Mouse (Mus musculus): ENCODE data around the gene Sv2a. TPM values are rescaled to one million over a fixed set of nuclear protein-coding genes. Genes with fewer than 3 reads are reported as not detected.
A peak's percentile ranks its signal among the peaks of the same experiment; 100 is the strongest.

Sv2a gene
- 1 to 10 TPM; 1.6 to 7.0 (median 4.2) TPM for total RNA-seq (2022)

DNA sequence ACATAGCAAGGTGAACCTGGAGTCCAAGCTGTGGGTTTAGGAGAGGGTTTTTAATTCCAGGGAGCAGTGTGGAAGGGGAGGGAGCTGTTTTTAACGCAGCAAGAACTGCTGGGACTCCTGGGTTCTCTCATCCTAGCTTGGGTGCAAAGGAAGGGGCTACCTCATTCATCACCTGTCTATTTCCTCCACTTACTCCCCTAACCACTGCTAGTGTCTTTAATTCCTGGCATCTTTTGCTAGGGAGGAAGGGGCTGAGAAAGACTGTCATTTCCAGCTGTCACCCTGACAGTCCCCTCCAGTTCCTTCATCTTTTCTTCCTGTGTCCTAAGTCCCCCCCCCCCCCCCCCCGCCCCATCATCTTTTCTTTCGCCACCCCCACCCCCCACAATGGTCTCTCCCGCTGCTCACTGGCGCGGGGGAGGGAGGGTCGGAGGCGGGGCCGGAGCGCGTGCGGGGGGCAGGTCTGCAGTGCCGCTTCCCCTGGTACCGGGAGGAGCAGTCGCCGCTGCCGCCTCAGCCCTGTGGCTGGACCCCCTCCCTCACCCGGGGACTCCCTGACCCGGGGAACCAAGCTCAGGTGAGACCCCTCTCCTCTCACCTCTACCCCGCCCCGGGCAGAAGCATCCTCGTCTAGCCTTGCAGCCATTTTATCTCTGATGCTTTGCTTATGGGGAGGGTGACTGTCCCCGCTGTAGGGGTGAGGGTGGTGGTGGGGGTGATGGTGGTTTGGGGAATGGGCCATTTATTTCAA, at the start of gene Sv2a:
Gene Sv2a (plus strand): TSS at position 425 of the 751 bp plus-strand sequence.
- no peak for DNase-seq (ENCODE audit: low spot score)

DNA sequence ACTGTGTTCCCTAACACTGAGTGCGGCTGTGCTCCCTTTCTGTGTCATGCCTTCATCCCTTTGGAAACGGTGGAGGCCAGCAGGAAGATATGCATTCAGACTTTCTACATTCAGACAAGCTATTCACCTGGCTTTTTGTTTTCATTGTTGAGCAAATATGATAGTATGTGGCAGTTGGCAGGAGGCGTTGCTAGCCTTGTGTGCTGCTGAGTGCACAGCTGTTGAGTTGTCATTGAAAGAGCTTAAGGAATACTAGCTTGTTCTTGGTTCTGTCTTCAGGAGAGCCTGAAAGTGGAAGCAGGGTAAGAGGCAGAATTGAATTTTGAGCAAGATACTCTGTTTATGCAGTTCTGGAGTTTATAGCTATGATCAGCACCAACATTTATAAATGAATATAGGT, 48.5 kb upstream of the Sv2a start:
- no peak for DNase-seq (ENCODE audit: low spot score)

DNA sequence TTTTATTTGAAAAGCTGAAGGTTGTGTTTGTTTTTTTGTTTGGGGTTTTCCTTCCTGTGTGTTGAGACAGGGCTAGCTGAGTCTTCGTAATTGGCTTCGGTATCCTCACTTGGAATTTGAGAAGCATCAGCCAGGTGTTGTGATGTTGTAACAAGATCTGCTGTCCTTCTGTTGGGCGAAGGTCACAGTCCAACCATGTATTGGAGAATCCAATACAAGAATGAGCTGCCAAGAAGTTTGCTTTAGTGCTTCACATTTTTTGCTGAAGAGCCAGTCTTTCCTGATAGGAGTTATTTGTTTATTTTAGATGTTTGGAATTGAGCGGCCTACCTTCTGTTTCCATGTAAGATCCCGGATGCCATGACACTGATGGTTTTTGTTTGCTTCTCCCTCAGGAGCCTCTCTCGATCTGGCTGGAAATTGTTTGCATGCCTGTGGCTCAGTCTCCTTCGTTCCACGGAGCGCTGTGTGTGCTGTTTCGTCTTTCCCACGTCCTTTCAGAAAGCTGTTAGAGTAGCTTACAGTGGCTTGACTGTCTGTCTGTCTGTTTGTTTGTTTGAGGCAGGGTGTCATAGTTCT, 47.5 kb upstream of the Sv2a start:
- no peak for DNase-seq (ENCODE audit: low spot score)

DNA sequence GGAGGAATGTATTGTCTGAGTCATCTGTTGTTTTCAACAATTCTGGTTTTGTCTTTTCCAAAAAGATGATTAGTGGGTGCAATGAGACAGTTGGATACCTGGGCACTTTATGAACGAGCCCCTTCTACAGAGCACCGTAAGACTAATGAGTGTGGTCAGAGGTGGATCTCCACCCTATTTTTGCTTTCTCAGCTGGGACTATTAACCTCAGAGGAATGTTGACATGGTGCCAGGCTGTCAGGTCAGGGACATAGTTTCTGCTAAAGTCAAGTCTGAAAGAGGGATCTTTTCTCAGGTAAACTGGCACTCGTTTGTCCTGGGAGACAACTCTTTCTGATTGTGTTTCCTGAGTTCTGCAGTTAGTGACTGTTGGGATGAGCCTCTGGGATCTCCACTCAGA, 45.9 kb upstream of the Sv2a start:
- DNase-seq (ENCODE audit: low spot score): no peak

DNA sequence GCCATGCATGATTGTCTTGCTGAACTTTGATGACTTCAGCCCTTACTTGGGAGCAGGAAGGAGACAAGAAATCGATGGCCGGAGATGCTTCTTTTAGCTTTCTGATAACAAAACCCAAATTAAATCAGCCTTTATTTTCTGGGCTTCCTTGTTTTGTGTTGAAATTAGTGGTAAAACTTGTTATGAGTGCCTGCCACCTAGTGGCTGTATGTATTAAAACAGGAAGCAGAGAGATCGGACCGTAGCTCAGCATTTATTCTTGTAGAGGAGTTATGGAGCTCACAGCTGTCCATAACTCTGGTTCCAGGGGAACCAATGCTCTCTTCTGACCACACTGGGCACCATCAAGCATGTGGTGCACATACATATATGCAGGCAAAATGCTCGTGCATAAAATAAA, 33.0 kb upstream of the Sv2a start:
- DNase-seq (ENCODE audit: low spot score): peak; percentile 73

DNA sequence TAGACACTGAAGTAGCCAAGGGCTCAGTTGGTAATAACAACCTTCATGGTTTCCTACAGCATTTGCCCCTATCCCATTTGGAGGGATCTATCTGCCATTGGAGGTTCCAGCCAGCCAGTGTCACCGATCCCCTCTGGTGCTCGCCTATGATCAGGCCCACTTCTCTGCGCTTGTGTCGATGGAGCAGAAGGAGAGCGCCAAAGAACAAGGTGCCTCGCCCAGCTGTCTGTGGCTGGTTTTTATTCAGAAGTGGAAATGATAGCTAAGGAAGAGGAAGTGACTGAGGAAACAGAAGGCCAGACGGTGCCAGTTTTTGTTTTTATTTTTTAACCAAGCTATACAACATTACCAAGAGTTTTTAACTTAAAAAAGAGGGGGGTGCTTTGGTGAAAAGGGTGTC, 29.1 kb upstream of the Sv2a start:
- DNase-seq (ENCODE audit: low spot score): peak; percentile 10

DNA sequence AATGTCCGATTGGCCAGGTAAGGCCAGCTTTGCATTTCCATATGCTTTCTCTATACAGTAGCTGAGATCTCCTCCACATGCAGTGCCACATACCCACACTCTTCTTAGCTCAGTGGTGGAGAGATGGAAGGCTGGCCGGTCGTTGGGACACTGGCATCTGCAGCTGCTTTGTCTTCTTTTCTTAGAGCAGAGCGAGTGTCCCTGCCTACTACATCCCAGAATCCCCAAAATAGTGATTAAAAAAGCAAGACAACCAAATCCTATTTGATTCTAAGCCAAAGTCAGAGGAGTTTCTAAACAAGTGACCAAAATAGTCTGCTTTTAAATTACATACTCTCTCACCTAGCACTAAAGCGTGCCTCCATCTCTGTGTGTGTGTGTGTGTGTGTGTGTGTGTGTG, 28.3 kb upstream of the Sv2a start:
- DNase-seq (ENCODE audit: low spot score): no peak

DNA sequence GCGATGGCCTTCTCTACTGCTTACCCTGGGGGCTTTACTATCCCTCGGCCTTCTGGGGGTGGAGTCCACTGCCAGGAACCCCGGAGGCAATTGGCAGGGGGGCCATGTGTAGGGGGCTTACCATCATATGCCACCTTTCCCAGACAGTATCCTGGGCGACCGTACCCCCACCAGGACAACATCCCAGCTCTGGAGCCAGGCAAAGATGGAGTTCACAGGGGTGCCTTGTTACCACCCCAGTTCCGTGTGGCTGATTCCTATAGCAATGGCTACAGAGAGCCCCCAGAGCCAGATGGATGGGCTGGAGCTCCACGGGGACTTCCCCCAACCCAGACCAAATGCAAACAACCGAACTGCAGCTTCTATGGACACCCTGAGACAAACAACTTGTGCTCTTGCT, 25.4 kb upstream of the Sv2a start:
- no peak for DNase-seq (ENCODE audit: low spot score)

DNA sequence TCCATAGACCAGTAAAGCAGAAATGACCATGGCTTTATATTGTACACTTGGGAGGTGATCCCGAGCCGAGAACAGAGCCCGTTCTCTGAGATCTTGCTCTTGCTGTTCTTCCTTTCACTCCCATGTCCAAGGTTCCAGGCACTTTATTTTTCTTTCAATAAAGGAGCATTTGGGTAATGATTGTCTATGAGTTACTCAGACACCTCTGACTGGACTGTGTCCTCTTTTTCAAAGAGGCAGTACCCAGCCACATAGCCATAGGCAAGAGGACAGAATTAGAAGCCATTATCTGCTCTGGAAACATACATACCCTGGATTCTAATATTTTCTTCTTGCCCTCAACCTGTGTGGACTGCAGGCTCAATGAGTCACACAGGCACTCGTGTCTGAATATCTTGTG, 21.1 kb upstream of the Sv2a start:
- DNase-seq (ENCODE audit: low spot score): no peak

DNA sequence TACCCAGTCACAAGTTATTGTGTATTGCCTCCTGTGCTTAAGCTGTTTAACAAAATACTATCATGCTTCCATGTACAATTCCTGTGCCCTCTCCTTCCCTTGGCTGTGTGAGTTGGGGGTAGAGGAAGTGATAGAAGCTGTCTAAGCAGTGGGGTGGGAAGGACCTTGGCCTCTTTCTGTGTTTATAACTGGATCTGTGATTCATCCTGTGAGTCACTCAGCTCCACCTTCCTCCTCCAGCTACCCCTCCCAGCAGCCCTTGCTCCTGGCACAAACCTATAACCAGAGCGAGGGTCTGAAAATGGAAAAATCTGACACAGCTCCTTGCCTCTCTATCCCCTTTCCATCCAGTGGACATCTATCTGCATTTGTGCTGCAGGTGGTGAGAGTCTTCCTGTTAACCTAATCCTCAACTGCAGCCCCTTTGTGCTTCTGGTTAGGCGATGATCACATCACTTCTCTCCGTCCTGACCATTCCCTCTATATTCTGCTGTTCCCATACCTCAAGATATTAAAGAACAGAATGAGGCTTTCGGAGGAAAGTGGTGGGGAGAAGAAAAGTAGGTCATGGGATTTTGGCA, 20.6 kb upstream of the Sv2a start:
- peak; percentile 78 for DNase-seq (ENCODE audit: low spot score)

DNA sequence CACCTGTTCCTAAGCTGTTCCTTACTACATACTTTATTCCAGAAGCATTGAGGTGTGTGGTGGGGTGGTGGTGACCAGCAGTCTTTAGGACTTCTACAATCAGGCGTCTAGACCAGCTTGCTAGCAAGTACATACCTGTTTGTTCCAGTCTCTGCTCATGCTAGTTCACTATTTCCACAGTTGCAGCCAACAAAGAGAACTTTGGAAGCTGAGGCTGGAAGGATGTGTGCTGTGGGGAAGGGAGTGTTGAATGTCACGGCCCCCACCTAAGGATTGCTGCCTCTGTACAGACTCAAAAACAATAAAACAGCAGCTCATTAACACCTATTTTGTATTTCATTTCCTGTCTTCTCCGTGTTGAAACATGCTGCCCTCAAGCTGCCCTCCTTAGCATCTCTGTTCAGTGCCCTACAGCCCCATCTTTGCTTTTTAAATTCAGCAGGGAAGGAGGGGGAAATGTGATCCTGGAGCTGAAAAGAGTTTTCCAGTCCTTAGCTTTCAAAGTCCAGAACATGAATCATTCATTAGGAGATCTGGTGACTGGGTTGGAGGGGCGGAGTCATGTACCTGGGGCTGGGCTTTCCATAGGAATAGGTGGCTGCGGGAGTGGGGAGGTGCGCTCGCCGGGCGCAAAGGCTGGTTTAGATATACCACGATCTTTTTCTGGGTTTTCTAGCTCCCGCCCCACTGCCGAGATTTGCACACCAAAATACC, 20.0 kb upstream of the Sv2a start:
- DNase-seq (ENCODE audit: low spot score): peak; percentile 55

DNA sequence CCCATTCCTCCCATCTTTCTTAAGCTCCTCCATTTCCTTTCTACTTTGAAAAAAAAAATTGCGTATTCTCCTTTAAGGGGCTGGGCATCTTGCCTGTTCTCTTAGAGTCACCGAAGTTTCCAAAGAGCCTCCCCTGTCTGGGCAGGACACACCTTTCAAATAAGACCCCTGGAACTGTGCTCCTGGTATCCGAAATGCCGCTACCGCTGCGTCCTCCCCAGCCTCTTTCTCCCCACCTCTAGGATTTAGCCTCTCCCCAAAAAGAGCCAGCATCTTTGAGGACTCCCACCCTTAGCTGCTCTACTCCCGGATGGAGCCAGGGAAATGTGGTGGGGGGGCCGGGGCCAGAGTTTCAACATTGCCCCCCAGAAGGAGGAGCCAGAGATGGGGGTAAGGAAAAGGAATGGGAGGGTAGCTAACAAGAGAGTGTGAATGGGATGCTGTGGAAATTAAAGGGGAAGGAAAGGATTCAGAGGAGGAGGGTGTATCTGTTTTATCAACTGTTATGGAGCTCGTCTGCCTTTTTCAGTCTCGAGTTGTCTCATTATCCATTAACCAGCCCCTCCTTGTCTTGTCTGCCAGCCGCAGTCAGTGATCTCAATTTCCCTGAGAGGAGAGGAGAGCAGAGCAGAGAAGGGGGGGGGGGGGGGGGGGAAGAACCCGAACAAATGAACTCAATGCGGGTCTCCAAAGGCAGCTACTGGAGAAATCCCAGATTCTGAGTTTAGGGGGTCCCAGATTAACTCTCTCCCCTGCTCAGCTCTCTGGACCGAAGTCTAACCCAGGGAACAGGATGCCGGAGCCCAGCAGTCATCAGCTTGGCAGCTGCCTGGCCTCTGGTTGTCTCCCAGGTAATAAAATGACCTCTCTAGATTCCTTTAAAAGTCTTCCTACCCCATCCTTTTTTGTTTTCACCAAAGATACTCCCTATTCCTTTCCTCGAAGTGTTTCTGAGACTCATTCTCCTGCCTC, 18.8 kb upstream of the Sv2a start, which contains the start of gene Mtmr11:
Gene Mtmr11 (plus strand): TSS at position 136 of the 972 bp plus-strand sequence.
- peak; percentile 62 for DNase-seq (ENCODE audit: low spot score)

DNA sequence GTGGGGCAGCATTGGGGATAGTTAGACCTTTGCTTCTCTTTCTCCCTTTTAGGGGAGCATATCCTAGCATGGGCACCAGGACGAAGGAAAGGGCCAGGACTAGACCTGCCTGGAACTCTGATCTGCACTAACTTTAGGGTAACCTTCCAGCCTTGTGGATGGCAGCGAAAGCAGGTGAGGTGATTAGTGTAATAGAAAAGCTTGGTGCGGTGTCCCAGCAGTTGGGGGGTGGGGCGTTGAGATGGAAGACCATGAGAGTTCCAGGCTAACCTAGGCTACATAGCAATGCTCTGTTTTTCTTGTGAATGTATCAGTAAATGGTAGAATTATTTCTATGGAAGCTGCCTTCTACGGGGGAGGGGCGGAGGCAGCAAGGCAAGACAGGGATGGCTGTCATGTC, 17.9 kb upstream of the Sv2a start:
- DNase-seq (ENCODE audit: low spot score): no peak

DNA sequence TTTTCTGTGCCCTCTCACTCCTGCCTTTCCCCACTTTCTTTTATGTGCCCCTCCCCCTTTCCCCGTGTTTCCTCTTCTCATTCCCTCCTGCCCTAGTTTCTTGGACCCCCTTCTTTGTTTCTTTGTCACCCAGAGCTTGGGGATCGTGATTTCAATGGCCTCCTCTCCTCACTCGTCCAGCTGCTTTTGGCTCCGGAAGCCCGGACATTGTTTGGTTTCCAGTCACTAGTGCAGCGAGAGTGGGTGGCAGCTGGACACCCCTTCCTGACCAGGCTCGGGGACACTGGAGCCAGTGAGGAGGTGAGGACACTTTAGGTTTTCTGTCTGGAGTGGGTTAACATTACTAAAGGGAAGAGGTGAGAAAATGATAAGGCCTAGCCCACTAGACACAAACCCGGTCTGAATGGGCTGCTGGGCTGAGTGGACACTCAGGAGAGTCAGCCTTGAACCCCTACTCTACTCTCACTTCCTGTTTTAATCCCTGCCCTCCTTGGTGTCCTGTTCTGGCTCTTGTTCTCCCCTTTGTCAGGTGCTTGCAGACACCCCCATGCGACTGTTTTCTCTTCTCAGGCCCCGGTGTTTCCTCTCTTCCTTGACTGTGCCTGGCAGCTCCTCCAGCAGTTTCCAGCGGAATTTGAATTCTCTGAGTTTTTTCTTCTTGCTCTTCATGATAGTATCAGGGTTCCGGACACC, 12.3 kb upstream of the Sv2a start:
- DNase-seq (ENCODE audit: low spot score): no peak

DNA sequence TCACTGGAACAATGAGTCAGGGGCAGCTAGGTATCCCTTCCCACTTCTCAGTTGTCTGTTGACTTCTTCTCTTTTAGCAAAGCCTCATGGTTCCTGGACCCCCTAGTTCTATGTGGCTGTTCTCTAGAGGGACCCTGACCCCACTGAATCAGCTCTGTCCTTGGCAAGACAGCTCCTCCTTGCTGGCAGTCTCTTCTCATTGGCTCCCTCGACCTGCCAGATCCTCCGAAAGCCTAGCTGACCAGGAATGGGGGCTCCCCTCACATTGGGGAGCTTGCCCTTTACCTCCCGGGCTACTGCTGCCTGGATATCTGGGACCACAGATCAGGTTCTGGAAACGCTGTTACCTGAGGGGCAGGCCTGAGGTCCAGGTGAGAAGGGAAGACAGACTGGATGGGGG, 10.7 kb upstream of the Sv2a start:
- DNase-seq (ENCODE audit: low spot score): no peak

DNA sequence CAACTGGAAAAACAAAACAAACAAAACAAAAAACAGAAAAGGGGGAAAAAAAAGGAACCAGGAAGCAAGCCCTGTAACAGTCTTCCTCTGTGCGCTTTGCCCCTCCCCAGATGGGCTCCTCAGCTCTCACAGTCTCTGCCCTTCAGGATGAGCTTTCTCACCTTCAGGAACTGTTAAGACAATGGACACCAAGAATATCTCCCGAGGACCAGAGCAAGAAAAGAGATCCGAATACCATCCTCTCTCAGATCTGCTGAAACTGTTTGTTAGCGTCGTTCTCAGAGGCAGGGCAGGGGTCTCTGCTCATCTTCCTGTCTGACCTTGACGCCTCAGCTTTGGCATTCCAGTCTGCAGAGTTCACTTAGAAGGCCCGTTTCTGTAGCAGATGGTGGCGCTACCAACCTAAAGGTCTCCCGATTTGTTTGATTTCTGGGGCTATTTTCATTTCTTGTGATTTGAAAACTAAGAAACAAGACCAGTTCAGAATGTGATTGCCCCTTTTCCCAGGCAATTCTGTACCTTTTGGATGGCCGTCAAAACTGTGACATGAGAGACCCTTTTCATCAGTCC, 9.9 kb upstream of the Sv2a start:
- no peak for DNase-seq (ENCODE audit: low spot score)

DNA sequence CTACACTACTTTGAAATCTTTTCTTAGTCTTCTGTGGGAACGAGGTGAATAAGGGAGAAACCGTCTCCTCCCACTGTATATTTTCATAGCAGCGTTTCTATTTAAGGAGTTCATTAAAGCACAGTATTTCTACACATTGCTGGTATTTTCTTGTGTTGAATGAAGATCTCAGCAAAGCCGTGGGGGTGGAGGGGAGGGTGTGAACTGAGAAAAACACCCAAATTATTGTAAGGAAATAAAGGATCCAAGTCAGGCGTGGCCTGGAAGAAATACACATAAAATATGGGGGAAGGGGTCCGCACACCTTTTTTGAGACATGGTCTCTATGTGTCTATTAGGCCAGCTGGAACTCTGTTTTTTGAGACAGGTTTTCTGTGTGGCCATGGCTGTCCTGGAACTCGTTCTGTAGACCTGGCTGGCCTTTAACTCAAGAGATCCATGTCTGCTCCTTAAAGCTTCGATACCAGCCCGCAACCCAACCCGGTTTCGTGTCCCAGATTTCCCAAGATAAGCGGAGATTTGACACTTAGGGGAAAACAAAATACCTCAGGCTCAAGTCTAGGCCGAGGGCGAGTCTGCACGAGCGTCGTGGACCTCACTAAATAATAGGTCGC, 9.3 kb upstream of the Sv2a start:
- DNase-seq (ENCODE audit: low spot score): no peak

DNA sequence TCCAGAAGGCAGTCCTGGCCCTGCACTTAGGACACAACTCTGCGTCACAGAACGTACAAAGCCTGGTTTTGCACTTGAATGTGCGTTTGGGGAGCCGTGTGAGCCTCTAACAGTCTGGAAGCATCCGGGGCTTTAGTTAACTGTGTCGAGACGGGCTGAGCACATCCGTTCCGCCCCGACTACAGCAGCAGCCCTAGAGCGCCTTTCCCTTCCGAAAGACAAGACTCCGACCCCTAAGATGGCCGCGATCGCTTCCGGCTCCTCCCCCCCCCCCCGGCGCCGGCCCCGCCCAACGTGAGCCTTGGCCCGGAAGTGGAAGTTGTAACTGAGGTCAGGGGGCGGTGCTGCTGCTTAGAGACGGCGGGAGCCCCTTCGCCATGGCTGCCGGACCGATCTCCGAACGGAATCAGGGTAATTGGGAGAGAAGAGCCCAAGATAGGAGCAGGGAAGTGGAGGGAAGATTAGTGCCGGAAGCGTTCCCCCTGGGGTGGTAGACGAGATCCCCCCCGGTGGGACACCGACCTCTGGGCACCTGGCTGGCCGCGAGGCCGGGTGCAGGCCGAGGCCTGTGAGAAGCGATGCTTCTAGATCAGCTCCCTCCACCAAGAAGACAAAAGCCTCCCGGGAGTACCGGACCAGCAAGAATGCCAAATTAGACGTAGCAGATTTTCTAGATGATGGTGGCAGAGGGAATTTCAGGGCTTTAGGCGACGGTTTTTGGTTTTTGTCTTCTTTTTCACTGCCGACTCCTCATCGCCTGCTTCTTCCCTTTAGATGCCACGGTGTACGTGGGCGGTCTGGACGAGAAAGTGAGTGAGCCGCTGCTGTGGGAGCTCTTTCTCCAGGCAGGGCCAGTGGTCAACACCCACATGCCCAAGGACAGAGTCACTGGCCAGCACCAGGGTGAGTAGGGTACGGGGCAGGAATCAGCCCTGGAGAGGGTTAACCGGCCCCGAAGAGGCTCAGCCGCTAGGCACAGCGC, 8.5 kb upstream of the Sv2a start, which contains the start of gene Sf3b4:
Gene Sf3b4 (plus strand): TSS at position 136 of the 982 bp plus-strand sequence.
- peak; percentile 86 for DNase-seq (ENCODE audit: low spot score)

DNA sequence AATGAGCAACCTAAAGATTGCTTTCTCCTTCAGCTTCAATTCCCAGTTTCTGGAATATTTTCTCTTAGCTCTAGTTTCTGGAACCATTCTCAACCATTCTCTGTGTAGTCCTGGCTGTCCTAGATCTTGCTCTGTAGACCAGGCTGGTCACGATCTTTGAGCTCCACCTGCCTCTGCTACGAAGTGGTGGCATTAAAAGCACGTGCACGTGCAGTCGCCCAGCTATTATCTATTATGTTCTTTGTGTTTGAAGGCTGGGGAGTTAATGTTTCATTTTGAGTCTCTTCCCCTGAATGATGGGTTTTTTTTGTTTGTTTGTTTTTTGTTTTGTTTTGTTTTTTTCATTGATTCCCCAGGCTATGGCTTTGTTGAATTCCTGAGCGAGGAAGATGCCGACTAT, 7.8 kb upstream of the Sv2a start:
- DNase-seq (ENCODE audit: low spot score): no peak
